Mouse (Mus musculus) liver, adult 2 months (tissue): ENCODE data around the gene Gm20388.

Source experiments
- CTCF ChIP-seq: fragments of 200-500 bp; IDR thresholded peaks from 2 replicates; pipeline ENCODE4 v1.5.1; 2011; ENCODE audit warnings: low read depth, low read length, control low read depth
- POLR2A ChIP-seq: fragments of 200-500 bp; IDR thresholded peaks from 2 replicates; pipeline ENCODE4 v1.6.1; 2011; ENCODE audit warnings: low read length, control low read depth; ENCODE audit not compliant: insufficient read depth; ENCODE audit errors: extremely low read depth

- TF ChIP-seq CTCF (no peak), POLR2A (no peak)
Measured at GRCm38 (mm10) chr8:123032730-123033129, 3122.1 kb downstream of the Gm20388 start.
